Mouse (Mus musculus): ENCODE data around the gene Olfr749. TPM values are rescaled to one million over a fixed set of nuclear protein-coding genes. Genes with fewer than 3 reads are reported as not detected.
A peak's percentile ranks its signal among the peaks of the same experiment; 100 is the strongest.

The Olfr749 gene
- not detected in 2 replicates for polyA plus RNA-seq (2015; fragmentation: Nextera tagmentation; extraction: Ambion mirVana)

DNA sequence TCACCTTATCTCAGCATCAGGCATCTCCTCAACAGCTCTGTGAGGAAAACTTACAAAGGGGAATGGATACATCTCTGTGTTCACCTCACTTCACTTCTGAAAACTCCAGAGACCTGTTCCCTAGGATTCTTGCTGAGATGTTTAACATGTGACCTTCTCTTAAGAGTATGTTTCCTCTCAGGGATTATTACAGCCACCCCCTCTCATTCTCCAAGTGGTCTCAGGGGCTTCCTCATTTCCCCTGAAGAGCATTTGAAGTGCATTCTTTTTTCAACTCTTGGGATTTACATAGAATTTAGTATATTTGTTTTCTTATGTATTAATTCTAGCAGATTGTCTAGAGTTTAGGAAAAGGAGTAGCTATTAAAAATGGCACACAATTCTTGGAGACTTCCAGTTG, at the start of gene Olfr749:
Gene Olfr749, minus strand, starts transcription at position 101 of the 400 bp plus-strand sequence.
- no peak for ATAC-seq (replicated peaks; ENCODE audit: extremely low read depth, insufficient read depth, low FRiP score)

DNA sequence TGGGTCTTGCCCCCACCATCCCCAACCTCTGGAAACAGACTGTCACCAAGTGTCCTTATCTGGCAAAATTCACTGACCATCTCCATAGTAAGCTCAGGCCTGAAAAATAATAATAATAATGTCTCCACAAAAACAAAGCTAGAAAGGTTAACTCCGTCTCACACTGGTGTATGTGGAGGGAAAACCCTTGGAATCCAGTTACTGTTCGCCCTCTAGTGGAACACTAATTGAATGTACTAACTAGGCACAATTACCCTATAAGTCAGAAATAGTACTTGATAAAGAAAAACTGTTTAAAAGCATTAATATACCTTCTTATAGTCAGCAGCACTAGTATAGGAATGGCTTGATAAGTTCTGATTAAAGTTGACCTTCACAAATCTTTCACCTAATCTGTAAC, 43.3 kb upstream of the Olfr749 start:
- no peak overlapping the region for H3K27ac ChIP-seq (ENCODE audit: low read length)
- no peak overlapping the region for H3K9ac ChIP-seq (ENCODE audit: low read length)
- peaks cover 4% of the 10 kb centered on the region for H3K4me1 ChIP-seq (ENCODE audit: control insufficient read depth, insufficient read depth, low read length)
- H3K9me3 ChIP-seq (replicated peaks; ENCODE audit: control insufficient read depth, low read length): no peaks in the 10 kb centered on the region
- no peaks in the 10 kb centered on the region for H3K27me3 ChIP-seq (ENCODE audit: control insufficient read depth, insufficient read depth, low read length)
- no peak overlapping the region for H3K4me3 ChIP-seq (ENCODE audit: low read length)
- WGBS: 9% methylated on average over 2 of the region's 2 CpGs
- ATAC-seq (replicated peaks; ENCODE audit: extremely low read depth, insufficient read depth, low FRiP score): no peak
- no peaks in the 10 kb centered on the region for H3K36me3 ChIP-seq (ENCODE audit: control insufficient read depth, insufficient read depth)
- H3K4me2 ChIP-seq (ENCODE audit: low read depth, low read length): no peak overlapping the region

More for the DNA sequence above, at the start of gene Olfr749:
- H3K9ac ChIP-seq (ENCODE audit: low read length): no peak within 1 kb of the TSS
- no peaks in the 10 kb centered on the region for H3K36me3 ChIP-seq (ENCODE audit: control insufficient read depth, insufficient read depth)
- no peak within 1 kb of the TSS for H3K4me3 ChIP-seq (ENCODE audit: low read length)
- H3K9me3 ChIP-seq (replicated peaks; ENCODE audit: control insufficient read depth, low read length): no peaks in the 10 kb centered on the region
- no peak within 1 kb of the TSS for H3K27ac ChIP-seq (ENCODE audit: low read length)
- no peaks in the 10 kb centered on the region for H3K27me3 ChIP-seq (ENCODE audit: control insufficient read depth, insufficient read depth, low read length)
- no peaks in the 10 kb centered on the region for H3K4me1 ChIP-seq (ENCODE audit: control insufficient read depth, insufficient read depth, low read length)
- H3K4me2 ChIP-seq (ENCODE audit: low read depth, low read length): no peak within 1 kb of the TSS

DNA sequence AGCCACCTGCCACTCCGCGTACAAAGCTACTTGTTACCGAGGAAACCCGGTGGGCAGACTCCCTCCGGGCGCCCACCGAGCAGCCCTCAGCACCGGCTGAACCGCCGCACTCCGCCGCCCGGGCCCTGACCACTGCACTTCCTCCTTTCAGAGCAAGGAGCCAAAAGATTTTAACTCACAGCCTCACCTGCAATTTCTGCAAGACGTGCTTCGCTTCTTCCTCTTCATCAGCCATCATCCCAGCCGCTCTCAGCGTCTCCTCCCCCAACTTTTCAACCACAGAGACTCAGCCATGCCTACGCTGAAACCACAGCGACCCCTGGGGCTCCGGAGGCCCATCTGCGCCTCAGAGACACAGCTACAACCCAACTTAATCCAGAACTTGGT, 40.4 kb upstream of the Olfr749 start, which contains the start of gene Ttc5:
Gene Ttc5, minus strand, starts transcription at position 269 of the 387 bp plus-strand sequence.
- peak within 1 kb of the TSS; percentile 75 for H3K4me3 ChIP-seq (ENCODE audit: low read length)
- H3K36me3 ChIP-seq (ENCODE audit: control insufficient read depth, insufficient read depth): peaks cover 14% of the 10 kb centered on the region
- H3K9ac ChIP-seq (ENCODE audit: low read length): peak within 1 kb of the TSS; percentile 78
- ATAC-seq (replicated peaks; ENCODE audit: extremely low read depth, insufficient read depth, low FRiP score): peak; percentile 93
- H3K9me3 ChIP-seq (replicated peaks; ENCODE audit: control insufficient read depth, low read length): no peaks in the 10 kb centered on the region
- H3K27me3 ChIP-seq (ENCODE audit: control insufficient read depth, insufficient read depth, low read length): no peaks in the 10 kb centered on the region
- H3K4me2 ChIP-seq (ENCODE audit: low read depth, low read length): peak within 1 kb of the TSS; percentile 56
- H3K27ac ChIP-seq (ENCODE audit: low read length): peak within 1 kb of the TSS; percentile 70; the same call in 1 of the 2 replicates
- H3K4me1 ChIP-seq (ENCODE audit: control insufficient read depth, insufficient read depth, low read length): peaks cover 4% of the 10 kb centered on the region
- under 1% methylated on average over 21 of the region's 21 CpGs for WGBS

DNA sequence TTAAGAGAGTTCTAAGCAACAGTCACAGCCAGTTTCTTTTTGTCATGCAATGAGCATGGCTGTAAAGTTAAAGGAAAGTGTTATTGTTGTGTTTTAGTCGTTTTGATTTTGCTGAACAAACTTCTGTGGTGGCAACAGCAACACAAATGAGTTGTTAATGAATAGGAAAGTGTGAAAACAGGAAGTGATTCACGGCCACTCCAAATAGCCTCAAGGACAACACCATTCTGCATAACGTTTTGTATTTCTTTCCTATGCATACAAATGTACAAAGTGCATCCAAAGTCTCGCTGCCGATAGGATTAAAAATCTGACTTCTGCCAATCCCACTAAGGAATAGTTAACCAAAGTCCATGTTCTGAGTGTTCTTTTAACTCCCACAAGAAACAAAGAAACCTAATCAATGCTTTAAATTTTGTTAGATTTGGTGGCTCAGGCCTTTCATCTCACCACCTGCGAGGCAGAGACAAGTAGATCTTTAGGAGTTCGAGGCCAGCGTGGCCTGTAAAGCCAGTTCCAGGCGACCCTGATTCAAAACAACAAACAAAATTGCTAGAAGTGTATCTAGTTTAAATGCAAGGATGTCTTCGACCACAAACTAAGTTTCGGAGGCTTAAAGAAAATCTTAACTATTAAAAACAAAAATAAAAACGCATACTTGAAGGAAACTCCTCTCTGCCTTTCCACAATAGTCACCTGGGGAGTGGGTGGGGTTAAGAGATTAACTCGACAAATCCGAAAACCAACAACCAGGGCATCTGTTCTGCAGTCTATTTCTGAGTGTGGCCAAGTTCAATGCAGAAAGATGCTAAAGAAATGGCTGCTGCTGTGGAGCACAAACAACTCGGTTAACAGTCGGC, 39.7 kb upstream of the Olfr749 start:
- peaks cover 4% of the 10 kb centered on the region for H3K4me1 ChIP-seq (ENCODE audit: control insufficient read depth, insufficient read depth, low read length)
- ATAC-seq (replicated peaks; ENCODE audit: extremely low read depth, insufficient read depth, low FRiP score): no peak
- no peaks in the 10 kb centered on the region for H3K9me3 ChIP-seq (replicated peaks; ENCODE audit: control insufficient read depth, low read length)
- peak overlapping the region; percentile 78 for H3K9ac ChIP-seq (ENCODE audit: low read length)
- H3K36me3 ChIP-seq (ENCODE audit: control insufficient read depth, insufficient read depth): peaks cover 18% of the 10 kb centered on the region
- H3K4me3 ChIP-seq (ENCODE audit: low read length): peak overlapping the region; percentile 75
- no peaks in the 10 kb centered on the region for H3K27me3 ChIP-seq (ENCODE audit: control insufficient read depth, insufficient read depth, low read length)
- peak overlapping the region; percentile 56 for H3K4me2 ChIP-seq (ENCODE audit: low read depth, low read length)
- peak overlapping the region; percentile 70; the same call in 1 of the 2 replicates for H3K27ac ChIP-seq (ENCODE audit: low read length)
- WGBS: 21% methylated on average over 16 of the region's 16 CpGs

- Histone ChIP-seq H3K4me3 (ENCODE audit: low read length) (no peak overlapping the region), H3K27me3 (ENCODE audit: control insufficient read depth, insufficient read depth, low read length) (no peaks in the 10 kb centered on the region), H3K36me3 (ENCODE audit: control insufficient read depth, insufficient read depth) (peaks cover 26% of the 10 kb centered on the region), H3K4me2 (ENCODE audit: low read depth, low read length) (no peak overlapping the region), H3K9me3 (replicated peaks; ENCODE audit: control insufficient read depth, low read length) (no peaks in the 10 kb centered on the region), H3K27ac (ENCODE audit: low read length) (no peak overlapping the region), H3K9ac (ENCODE audit: low read length) (no peak overlapping the region), H3K4me1 (ENCODE audit: control insufficient read depth, insufficient read depth, low read length) (peaks cover 4% of the 10 kb centered on the region)
- 88% methylated on average over 3 of the region's 3 CpGs for WGBS
- ATAC-seq (replicated peaks; ENCODE audit: extremely low read depth, insufficient read depth, low FRiP score): no peak
These were observed 37.3 kb upstream of the Olfr749 start for GRCm38 (mm10) chr14:50782166-50782565.

GRCm38 (mm10) chr14:50771342-50771741, 26.4 kb upstream of the Olfr749 start:
- WGBS: 86% methylated on average over 2 of the region's 2 CpGs
- ATAC-seq (replicated peaks; ENCODE audit: extremely low read depth, insufficient read depth, low FRiP score): no peak
- Histone ChIP-seq H3K36me3 (ENCODE audit: control insufficient read depth, insufficient read depth) (peaks cover 58% of the 10 kb centered on the region), H3K4me1 (ENCODE audit: control insufficient read depth, insufficient read depth, low read length) (no peaks in the 10 kb centered on the region), H3K9me3 (replicated peaks; ENCODE audit: control insufficient read depth, low read length) (no peaks in the 10 kb centered on the region), H3K27ac (ENCODE audit: low read length) (no peak overlapping the region), H3K9ac (ENCODE audit: low read length) (no peak overlapping the region), H3K4me3 (ENCODE audit: low read length) (no peak overlapping the region), H3K4me2 (ENCODE audit: low read depth, low read length) (no peak overlapping the region), H3K27me3 (ENCODE audit: control insufficient read depth, insufficient read depth, low read length) (no peaks in the 10 kb centered on the region)

DNA sequence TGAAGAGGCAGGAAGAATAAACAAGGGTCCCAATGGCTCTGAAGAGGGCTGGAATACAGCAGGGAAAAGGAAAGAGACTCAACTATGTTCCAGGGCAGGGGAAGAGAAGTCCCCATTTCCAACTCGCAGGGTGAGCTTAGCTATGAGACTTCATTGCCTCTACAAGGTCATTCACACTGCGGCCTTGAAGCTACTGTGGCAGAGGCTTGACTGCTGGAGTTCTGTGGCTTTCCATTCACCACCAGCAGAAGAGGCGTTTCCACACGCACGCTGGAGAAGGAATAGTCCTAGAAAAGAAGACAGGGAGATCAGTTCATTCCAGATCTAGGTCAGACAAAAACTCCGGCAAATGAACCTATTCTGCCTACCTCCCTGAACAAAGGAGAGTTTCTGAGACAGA, 20.8 kb upstream of the Olfr749 start:
- Histone ChIP-seq H3K27me3 (ENCODE audit: control insufficient read depth, insufficient read depth, low read length) (no peaks in the 10 kb centered on the region), H3K9me3 (replicated peaks; ENCODE audit: control insufficient read depth, low read length) (no peaks in the 10 kb centered on the region), H3K27ac (ENCODE audit: low read length) (no peak overlapping the region), H3K9ac (ENCODE audit: low read length) (no peak overlapping the region), H3K4me3 (ENCODE audit: low read length) (no peak overlapping the region), H3K4me1 (ENCODE audit: control insufficient read depth, insufficient read depth, low read length) (no peaks in the 10 kb centered on the region), H3K4me2 (ENCODE audit: low read depth, low read length) (no peak overlapping the region), H3K36me3 (ENCODE audit: control insufficient read depth, insufficient read depth) (peaks cover 36% of the 10 kb centered on the region)
- 86% methylated on average over 6 of the region's 6 CpGs for WGBS
- ATAC-seq (replicated peaks; ENCODE audit: extremely low read depth, insufficient read depth, low FRiP score): no peak

GRCm38 (mm10) chr14:50758416-50759085, 13.7 kb upstream of the Olfr749 start:
- no peak overlapping the region for H3K4me2 ChIP-seq (ENCODE audit: low read depth, low read length)
- no peak overlapping the region for H3K27ac ChIP-seq (ENCODE audit: low read length)
- no peak for ATAC-seq (replicated peaks; ENCODE audit: extremely low read depth, insufficient read depth, low FRiP score)
- no peak overlapping the region for H3K9ac ChIP-seq (ENCODE audit: low read length)
- H3K9me3 ChIP-seq (replicated peaks; ENCODE audit: control insufficient read depth, low read length): no peaks in the 10 kb centered on the region
- H3K4me3 ChIP-seq (ENCODE audit: low read length): no peak overlapping the region
- no peaks in the 10 kb centered on the region for H3K36me3 ChIP-seq (ENCODE audit: control insufficient read depth, insufficient read depth)
- H3K4me1 ChIP-seq (ENCODE audit: control insufficient read depth, insufficient read depth, low read length): no peaks in the 10 kb centered on the region
- WGBS: 73% methylated on average over 5 of the region's 5 CpGs
- H3K27me3 ChIP-seq (ENCODE audit: control insufficient read depth, insufficient read depth, low read length): no peaks in the 10 kb centered on the region

DNA sequence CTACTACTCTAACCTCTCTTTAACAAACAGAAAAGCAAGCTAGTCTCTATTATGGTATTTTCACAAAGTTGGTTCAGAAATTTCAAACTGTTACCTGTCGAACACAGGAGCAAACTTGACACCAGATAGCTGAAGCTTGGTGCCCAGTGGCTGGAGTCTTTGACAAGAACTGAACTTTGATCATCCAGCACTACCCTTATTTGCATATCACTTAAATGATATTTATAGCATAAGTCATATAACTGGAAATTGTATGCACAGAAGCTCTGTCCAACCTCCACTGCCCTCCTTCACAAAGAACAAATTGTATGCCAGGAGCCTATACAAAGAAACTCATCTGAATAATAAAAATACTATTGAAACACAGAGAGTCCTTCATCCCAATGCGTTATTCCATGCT, 3.3 kb downstream of the Olfr749 start:
- Histone ChIP-seq H3K36me3 (ENCODE audit: control insufficient read depth, insufficient read depth) (no peaks in the 10 kb centered on the region), H3K9ac (ENCODE audit: low read length) (no peak overlapping the region), H3K27me3 (ENCODE audit: control insufficient read depth, insufficient read depth, low read length) (no peaks in the 10 kb centered on the region), H3K4me2 (ENCODE audit: low read depth, low read length) (no peak overlapping the region), H3K27ac (ENCODE audit: low read length) (no peak overlapping the region), H3K9me3 (replicated peaks; ENCODE audit: control insufficient read depth, low read length) (no peaks in the 10 kb centered on the region), H3K4me1 (ENCODE audit: control insufficient read depth, insufficient read depth, low read length) (no peaks in the 10 kb centered on the region), H3K4me3 (ENCODE audit: low read length) (no peak overlapping the region)
- no peak for ATAC-seq (replicated peaks; ENCODE audit: extremely low read depth, insufficient read depth, low FRiP score)
- WGBS: 54% methylated on average over 2 of the region's 2 CpGs
